Mouse (Mus musculus): ENCODE measurements at regions not wholly inside any gene's neighbourhood (a gene's known extent, or its start where the extent isn't known, plus 50 kb on each side); places are given as distances from the start of the nearest gene placed in this dataset.

DNA sequence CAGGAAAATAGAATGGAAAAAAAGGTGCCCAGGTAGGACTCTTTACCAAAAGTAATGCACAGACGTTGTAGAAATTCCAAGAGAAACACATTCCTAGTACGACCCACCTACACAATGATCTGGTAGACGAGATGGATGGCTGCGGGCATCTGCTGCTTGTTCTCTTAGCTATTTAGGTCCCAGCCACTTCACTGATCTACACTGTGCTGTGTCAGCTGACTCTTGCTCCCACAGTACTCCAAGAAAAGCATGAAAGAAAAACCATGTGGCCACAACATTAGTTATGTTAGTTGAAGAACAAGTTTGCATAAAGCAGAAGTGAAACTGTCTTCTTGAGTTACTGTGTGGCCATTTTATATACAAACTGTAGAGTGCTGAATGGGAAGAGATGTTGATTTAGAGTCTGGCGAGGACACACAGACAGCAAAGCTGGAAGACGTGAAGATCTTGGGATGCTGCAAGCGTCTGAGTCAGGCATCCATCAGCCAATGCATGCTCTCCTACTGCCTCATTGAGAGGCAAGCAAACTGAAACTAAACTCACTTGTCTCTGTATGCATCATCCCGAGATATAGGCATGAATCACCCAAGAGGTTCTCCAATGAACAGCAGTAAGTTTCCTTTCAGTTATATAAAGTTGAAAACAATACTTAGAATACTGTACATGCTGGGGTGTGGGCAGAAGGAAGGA is 626.6 kb downstream of the Dok5 start:
- no peaks in the 10 kb centered on the region for H3K27me3 ChIP-seq (ENCODE audit: insufficient read depth, low read length)
- H3K36me3 ChIP-seq (ENCODE audit: insufficient read depth): no peaks in the 10 kb centered on the region
- no peak overlapping the region for H3K4me2 ChIP-seq (ENCODE audit: low read depth)
- TF ChIP-seq CTCF (IDR thresholded peaks at IDR 0.05; ENCODE audit: low read depth): no peak
- H3K9ac ChIP-seq: no peak overlapping the region
- ATAC-seq (no peak), DNase-seq (no peak)
- H3K4me3 ChIP-seq (ENCODE audit: low read depth, low read length): no peak overlapping the region
- no peaks in the 10 kb centered on the region for H3K4me1 ChIP-seq (ENCODE audit: insufficient read depth)
- H3K9me3 ChIP-seq (ENCODE audit: low read length): 0 out of 2 replicates have a peak, but pooled peaks cover 4% of the 10 kb centered on the region
- no peak overlapping the region for H3K27ac ChIP-seq (ENCODE audit: low read depth, low read length)
- WGBS: 89% methylated on average over 8 of the region's 8 CpGs

DNA sequence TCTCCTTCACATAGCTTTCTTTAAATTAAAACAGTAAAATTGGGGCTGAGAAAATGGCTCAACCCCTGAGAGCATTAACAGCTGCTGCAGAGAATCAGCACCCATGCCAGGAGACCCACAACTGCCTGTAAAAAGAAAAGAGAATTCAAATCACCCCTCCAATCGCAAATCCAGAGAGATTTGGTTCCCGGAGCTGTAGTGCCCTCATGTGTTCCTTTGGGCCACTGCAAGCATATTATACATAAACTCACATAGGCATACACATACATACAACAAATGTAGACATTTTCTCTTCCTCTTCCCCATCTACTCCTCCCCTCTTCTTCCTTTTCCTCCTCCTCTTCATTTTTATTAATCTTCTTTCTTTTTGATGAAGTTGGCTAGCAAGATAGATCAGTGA is 616.5 kb downstream of the Dok5 start:
- H3K27me3 ChIP-seq (ENCODE audit: insufficient read depth, low read length): no peaks in the 10 kb centered on the region
- no peaks in the 10 kb centered on the region for H3K4me1 ChIP-seq (ENCODE audit: insufficient read depth)
- DNase-seq (no peak), ATAC-seq (no peak)
- H3K4me2 ChIP-seq (ENCODE audit: low read depth): no peak overlapping the region
- 92% methylated on average over 2 of the region's 2 CpGs for WGBS
- H3K36me3 ChIP-seq (ENCODE audit: insufficient read depth): no peaks in the 10 kb centered on the region
- no peak for TF ChIP-seq CTCF (IDR thresholded peaks at IDR 0.05; ENCODE audit: low read depth)
- no peak overlapping the region for H3K4me3 ChIP-seq (ENCODE audit: low read depth, low read length)
- no peak overlapping the region for H3K27ac ChIP-seq (ENCODE audit: low read depth, low read length)
- no peak overlapping the region for H3K9ac ChIP-seq
- no peaks in the 10 kb centered on the region for H3K9me3 ChIP-seq (ENCODE audit: low read length)

DNA sequence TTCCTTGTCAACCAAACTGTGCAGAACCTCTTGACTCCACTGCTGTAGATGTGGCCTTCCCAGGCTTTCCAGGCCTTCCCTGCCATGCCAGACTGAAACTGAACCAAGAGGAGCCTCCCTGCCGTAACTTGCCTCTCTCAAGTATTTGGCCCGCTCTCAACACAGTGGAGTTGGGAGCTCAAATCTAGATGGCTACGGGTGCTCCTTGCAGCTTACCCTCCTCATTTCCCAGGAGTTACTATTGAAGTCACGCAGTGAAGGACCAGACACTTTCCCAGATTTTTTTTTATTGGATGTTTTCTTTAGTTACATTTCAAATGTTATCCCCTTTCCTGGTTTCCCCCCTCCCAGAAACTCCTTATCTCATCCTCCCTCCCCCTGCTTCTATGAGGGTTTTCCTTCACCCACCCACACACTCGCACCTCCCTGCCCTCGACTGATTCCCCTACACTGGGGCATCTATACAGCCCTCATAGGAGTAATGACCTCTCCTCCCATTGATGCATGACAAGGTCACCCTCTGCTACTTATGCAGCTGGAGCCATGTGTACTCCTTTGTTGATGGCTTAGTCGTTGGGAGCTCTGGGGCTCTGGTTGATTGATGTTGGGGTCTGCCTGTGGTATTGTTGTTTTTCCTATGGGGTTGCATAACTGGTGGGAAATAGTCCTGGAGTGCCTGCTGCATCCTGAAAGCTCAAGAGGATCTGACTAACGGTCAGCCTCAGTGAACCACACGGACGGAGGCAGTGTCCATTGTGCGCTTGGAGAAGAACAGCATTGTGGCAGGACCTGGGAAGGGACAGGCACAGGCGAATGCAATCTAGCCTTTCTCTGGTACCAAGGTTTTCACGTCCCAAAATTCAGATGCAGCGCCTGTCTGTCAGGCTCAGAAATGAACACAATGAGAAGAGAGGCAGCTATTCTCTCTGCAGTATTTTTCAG is 602.5 kb downstream of the Dok5 start:
- TF ChIP-seq CTCF (IDR thresholded peaks at IDR 0.05; ENCODE audit: low read depth): no peak
- Histone ChIP-seq H3K4me1 (ENCODE audit: insufficient read depth) (no peaks in the 10 kb centered on the region), H3K27ac (ENCODE audit: low read depth, low read length) (no peak overlapping the region), H3K9me3 (ENCODE audit: low read length) (no peaks in the 10 kb centered on the region), H3K36me3 (ENCODE audit: insufficient read depth) (no peaks in the 10 kb centered on the region), H3K4me3 (ENCODE audit: low read depth, low read length) (no peak overlapping the region), H3K27me3 (ENCODE audit: insufficient read depth, low read length) (no peaks in the 10 kb centered on the region), H3K4me2 (ENCODE audit: low read depth) (no peak overlapping the region), H3K9ac (no peak overlapping the region)
- no peak for DNase-seq
- 56% methylated on average over 14 of the region's 14 CpGs for WGBS
- no peak for ATAC-seq

DNA sequence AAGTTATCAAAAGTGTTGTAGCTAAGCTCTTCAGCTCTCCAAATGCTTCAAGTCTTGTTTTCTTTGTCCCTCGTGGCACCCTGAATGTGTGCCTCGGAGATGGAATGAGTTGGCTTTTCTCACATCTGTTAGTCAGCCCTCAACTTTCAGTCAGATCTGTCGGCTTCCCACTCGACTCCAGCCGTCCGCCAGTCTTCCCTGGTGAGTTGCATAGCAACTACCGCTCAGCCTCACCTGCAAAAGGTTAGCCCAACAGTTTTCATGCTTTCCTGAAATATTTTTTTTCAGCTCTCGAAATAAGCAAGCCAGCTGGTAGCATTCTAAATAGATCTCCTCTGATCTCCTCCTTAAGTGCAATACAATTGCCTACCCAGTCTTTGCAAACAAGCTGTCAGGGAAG is 601.2 kb downstream of the Dok5 start:
- Histone ChIP-seq H3K4me1 (ENCODE audit: insufficient read depth) (no peaks in the 10 kb centered on the region), H3K9ac (no peak overlapping the region), H3K4me3 (ENCODE audit: low read depth, low read length) (no peak overlapping the region), H3K9me3 (ENCODE audit: low read length) (no peaks in the 10 kb centered on the region), H3K36me3 (ENCODE audit: insufficient read depth) (no peaks in the 10 kb centered on the region), H3K27me3 (ENCODE audit: insufficient read depth, low read length) (no peaks in the 10 kb centered on the region), H3K4me2 (ENCODE audit: low read depth) (no peak overlapping the region), H3K27ac (ENCODE audit: low read depth, low read length) (no peak overlapping the region)
- 88% methylated on average over 8 of the region's 8 CpGs for WGBS
- ATAC-seq: no peak
- no peak for TF ChIP-seq CTCF (IDR thresholded peaks at IDR 0.05; ENCODE audit: low read depth)
- no peak for DNase-seq

DNA sequence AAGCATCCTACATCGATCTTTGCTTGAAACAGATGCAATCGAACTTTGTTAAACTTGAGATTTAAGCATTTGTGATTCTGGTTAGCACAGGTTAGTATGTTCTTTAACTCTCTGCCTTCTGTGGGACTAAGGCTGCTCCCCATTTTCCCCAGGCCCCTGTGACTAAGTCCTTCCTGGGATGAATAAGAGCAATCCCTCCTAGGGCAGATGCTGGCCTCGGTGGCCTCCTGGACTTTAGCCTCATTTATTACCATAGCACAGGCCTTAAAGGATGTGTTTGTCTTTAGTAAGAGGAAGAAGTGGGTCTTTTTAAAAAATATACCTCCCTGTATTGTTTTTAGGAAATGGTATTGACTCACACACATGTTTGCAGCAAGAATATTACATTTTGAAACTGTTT is 599.9 kb downstream of the Dok5 start:
- Histone ChIP-seq H3K27me3 (ENCODE audit: insufficient read depth, low read length) (no peaks in the 10 kb centered on the region), H3K9me3 (ENCODE audit: low read length) (no peaks in the 10 kb centered on the region), H3K9ac (no peak overlapping the region), H3K4me1 (ENCODE audit: insufficient read depth) (no peaks in the 10 kb centered on the region), H3K36me3 (ENCODE audit: insufficient read depth) (no peaks in the 10 kb centered on the region), H3K27ac (ENCODE audit: low read depth, low read length) (no peak overlapping the region), H3K4me3 (ENCODE audit: low read depth, low read length) (no peak overlapping the region), H3K4me2 (ENCODE audit: low read depth) (no peak overlapping the region)
- ATAC-seq (no peak), DNase-seq (no peak)
- TF ChIP-seq CTCF (IDR thresholded peaks at IDR 0.05; ENCODE audit: low read depth): no peak
- WGBS: 95% methylated on average over 3 of the region's 3 CpGs

DNA sequence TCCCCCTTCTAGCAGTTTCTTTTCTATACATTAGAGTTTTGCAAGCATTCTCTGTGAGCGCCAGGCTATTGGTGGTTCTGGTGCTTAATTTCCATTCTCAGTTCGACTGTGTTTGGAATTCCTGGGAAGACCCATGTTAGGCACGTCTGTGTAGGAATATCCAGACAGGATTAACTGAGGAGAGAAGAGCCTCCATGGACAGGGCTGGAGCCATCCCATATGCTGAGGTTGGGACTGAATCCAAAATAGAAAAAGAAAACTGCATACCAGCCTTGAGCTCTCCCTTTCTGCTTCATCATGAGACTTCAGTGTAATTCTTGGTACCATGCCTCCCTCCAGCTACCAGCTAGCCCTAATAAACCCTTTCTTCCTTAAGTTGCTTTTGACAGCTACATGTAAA is 595.3 kb downstream of the Dok5 start:
- H3K9me3 ChIP-seq (ENCODE audit: low read length): no peaks in the 10 kb centered on the region
- no peak for TF ChIP-seq CTCF (IDR thresholded peaks at IDR 0.05; ENCODE audit: low read depth)
- H3K36me3 ChIP-seq (ENCODE audit: insufficient read depth): no peaks in the 10 kb centered on the region
- H3K27ac ChIP-seq (ENCODE audit: low read depth, low read length): no peak overlapping the region
- no peak overlapping the region for H3K4me3 ChIP-seq (ENCODE audit: low read depth, low read length)
- ATAC-seq (no peak), DNase-seq (no peak)
- no peak overlapping the region for H3K4me2 ChIP-seq (ENCODE audit: low read depth)
- H3K27me3 ChIP-seq (ENCODE audit: insufficient read depth, low read length): no peaks in the 10 kb centered on the region
- WGBS: 68% methylated on average over 3 of the region's 3 CpGs
- no peak overlapping the region for H3K9ac ChIP-seq
- H3K4me1 ChIP-seq (ENCODE audit: insufficient read depth): no peaks in the 10 kb centered on the region

DNA sequence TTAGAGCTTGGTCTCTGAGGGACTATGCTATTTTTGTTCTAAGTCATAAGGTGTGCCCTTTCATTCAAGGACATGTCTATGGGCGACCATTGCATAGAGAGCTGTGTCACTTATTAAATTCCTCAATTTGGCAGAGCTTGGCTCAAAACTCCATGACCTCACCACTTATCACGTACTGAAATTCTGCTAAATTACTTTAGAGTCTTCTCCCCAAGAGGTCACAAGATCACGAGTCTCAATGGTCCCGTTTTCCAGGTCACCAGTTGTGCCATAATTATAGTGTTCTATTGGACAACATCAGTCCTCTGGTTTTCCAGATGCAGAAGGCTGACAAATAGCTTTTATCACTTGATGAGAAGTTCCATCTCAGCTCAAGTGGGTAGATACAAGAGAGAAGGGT is 576.9 kb downstream of the Dok5 start:
- no peak overlapping the region for H3K27ac ChIP-seq (ENCODE audit: low read depth, low read length)
- DNase-seq: no peak
- no peak overlapping the region for H3K4me3 ChIP-seq (ENCODE audit: low read depth, low read length)
- no peaks in the 10 kb centered on the region for H3K36me3 ChIP-seq (ENCODE audit: insufficient read depth)
- 84% methylated on average over 4 of the region's 4 CpGs for WGBS
- H3K27me3 ChIP-seq (ENCODE audit: insufficient read depth, low read length): no peaks in the 10 kb centered on the region
- no peak overlapping the region for H3K4me2 ChIP-seq (ENCODE audit: low read depth)
- H3K9me3 ChIP-seq (ENCODE audit: low read length): no peaks in the 10 kb centered on the region
- no peak for ATAC-seq
- H3K4me1 ChIP-seq (ENCODE audit: insufficient read depth): peaks cover 4% of the 10 kb centered on the region; the same call in 1 of the 2 replicates
- no peak overlapping the region for H3K9ac ChIP-seq
- TF ChIP-seq CTCF (IDR thresholded peaks at IDR 0.05; ENCODE audit: low read depth): no peak
